Mouse (Mus musculus): ENCODE results near the gene Wdr63. TPM values are rescaled to one million over a fixed set of nuclear protein-coding genes. Genes with fewer than 3 reads are reported as not detected.
"Not testable (repeated sequence)": the region's sequence is repeated elsewhere in the genome, so short reads cannot be mapped to it uniquely, and the experiment has no call there.

The Wdr63 gene
- total RNA-seq, 2 experiments from 2014 or later, result not detected

GRCm38 (mm10) chr3:146016979-146017378 is 91.0 kb downstream of the Wdr63 start:
- ATAC-seq (ENCODE audit: poor library complexity, severe bottlenecking), result no peak

GRCm38 (mm10) chr3:146014321-146014720 is 93.6 kb downstream of the Wdr63 start:
- ATAC-seq (ENCODE audit: poor library complexity, severe bottlenecking), result no peak

GRCm38 (mm10) chr3:146013490-146013889 is 94.4 kb downstream of the Wdr63 start:
- ATAC-seq (ENCODE audit: poor library complexity, severe bottlenecking), result no peak

- ATAC-seq (ENCODE audit: poor library complexity, severe bottlenecking), result no peak
Observed at GRCm38 (mm10) chr3:146011544-146012218, 96.2 kb downstream of the Wdr63 start.

GRCm38 (mm10) chr3:146010751-146011150 is 97.2 kb downstream of the Wdr63 start:
- ATAC-seq (ENCODE audit: poor library complexity, severe bottlenecking), result no peak

GRCm38 (mm10) chr3:146009859-146010645 is 97.9 kb downstream of the Wdr63 start:
- no peak for ATAC-seq (ENCODE audit: poor library complexity, severe bottlenecking)

- no peak for ATAC-seq (ENCODE audit: poor library complexity, severe bottlenecking)
Observed at GRCm38 (mm10) chr3:146007872-146008271, 100.1 kb downstream of the Wdr63 start.

GRCm38 (mm10) chr3:146004347-146005051 is 103.4 kb downstream of the Wdr63 start:
- ATAC-seq (ENCODE audit: poor library complexity, severe bottlenecking), result no peak

GRCm38 (mm10) chr3:145996539-145996938 is 111.4 kb downstream of the Wdr63 start:
- not testable (repeated sequence) for ATAC-seq (ENCODE audit: poor library complexity, severe bottlenecking)

GRCm38 (mm10) chr3:145995489-145995888 is 112.4 kb downstream of the Wdr63 start:
- no peak for ATAC-seq (ENCODE audit: poor library complexity, severe bottlenecking)

GRCm38 (mm10) chr3:145993481-145994201 is 114.3 kb downstream of the Wdr63 start:
- ATAC-seq (ENCODE audit: poor library complexity, severe bottlenecking), result peak; percentile 94

- no peak for ATAC-seq (ENCODE audit: poor library complexity, severe bottlenecking)
Observed at GRCm38 (mm10) chr3:145992796-145993195, 115.1 kb downstream of the Wdr63 start.

GRCm38 (mm10) chr3:145991976-145992730 is 115.8 kb downstream of the Wdr63 start:
- no peak for ATAC-seq (ENCODE audit: poor library complexity, severe bottlenecking)

- no peak for ATAC-seq (ENCODE audit: poor library complexity, severe bottlenecking)
Observed at GRCm38 (mm10) chr3:145991130-145991529, 116.8 kb downstream of the Wdr63 start.

Other genes starting within 250 kb of the Wdr63 start
- gene Bcl10, start 185.3 kb downstream of the Wdr63 start, total RNA-seq (2015), result 79.2 and 96.1 TPM in 2 replicates
- gene Bcl10, start 185.3 kb downstream of the Wdr63 start, total RNA-seq (2017), result 69.0 and 80.6 TPM in 2 replicates
- gene 2410004B18Rik, start 170.1 kb downstream of the Wdr63 start, total RNA-seq (2015), result 33.0 and 47.7 TPM in 2 replicates
- gene 2410004B18Rik, start 170.1 kb downstream of the Wdr63 start, total RNA-seq (2017), result 14.4 and 15.8 TPM in 2 replicates
- gene Syde2, start 120.3 kb downstream of the Wdr63 start, total RNA-seq (2015), result 0.25 and 0.52 TPM in 2 replicates
- gene Syde2, start 120.3 kb downstream of the Wdr63 start, total RNA-seq (2017), result 0.44 and 0.53 TPM in 2 replicates
- not detected in 2 replicates for gene Mcoln3, start 9.3 kb upstream of the Wdr63 start, total RNA-seq (2015)
- 0.07 TPM in 1 of 2 replicates, not detected in the other for gene Mcoln3, start 9.3 kb upstream of the Wdr63 start, total RNA-seq (2017)
- 0.47 and 3.3 TPM in 2 replicates for gene Mcoln2, start 41.7 kb upstream of the Wdr63 start, total RNA-seq (2015)
- 0.33 and 2.2 TPM in 2 replicates for gene Mcoln2, start 41.7 kb upstream of the Wdr63 start, total RNA-seq (2017)
- 0.14 TPM in 1 of 2 replicates, not detected in the other for gene Lpar3, start 112.8 kb upstream of the Wdr63 start, total RNA-seq (2015)
- not detected in 2 replicates for gene Lpar3, start 112.8 kb upstream of the Wdr63 start, total RNA-seq (2017)

Measured in megakaryocyte, adult 5-6 weeks (primary cell).